ENCODE assay signal across 12 mouse cellular contexts in the genomic region with DNA sequence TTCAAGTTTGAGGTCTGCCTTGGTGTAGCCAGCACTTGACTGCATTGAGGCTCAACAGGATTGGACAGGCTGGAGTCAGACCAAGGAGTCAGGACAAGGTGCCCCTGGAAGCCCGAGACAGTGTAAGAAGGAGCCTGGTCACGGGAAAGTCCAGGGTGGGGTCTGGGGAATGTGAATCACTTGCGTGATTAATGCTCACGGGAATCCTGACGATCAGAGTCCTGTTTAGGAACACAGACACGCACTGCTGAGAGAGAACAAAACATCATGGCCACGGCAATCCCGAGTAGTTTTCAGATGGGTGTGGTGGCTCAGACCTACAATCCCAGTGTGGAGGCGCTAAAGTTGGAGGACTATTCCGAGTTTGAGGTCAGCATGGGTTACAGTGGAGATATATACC.
"Had no signal": no experiment of that assay in that cellular context is flagged by ENCODE, and none has a peak within 500 bp of the region (broad histone marks: within the 10 kb centered on the region; RNA-seq: fewer than 3 reads in every experiment).

No protein-coding gene starts in this region.

- DNase-seq: kidney, postnatal 36 days; layer of hippocampus, postnatal 36 days; liver, embryonic 13.5 days; lung, adult 2 months; lung, postnatal 14 days; lung, postnatal 4 days; midbrain, embryonic 14.5 days; right cerebral cortex, adult 18-20 months; right cerebral cortex, postnatal 14 days; right cerebral cortex, postnatal 4 days; thymus, adult 18-20 months; thymus, postnatal 4 days had no signal
